ENCODE assay signal across 8 mouse cellular contexts in the genomic region with DNA sequence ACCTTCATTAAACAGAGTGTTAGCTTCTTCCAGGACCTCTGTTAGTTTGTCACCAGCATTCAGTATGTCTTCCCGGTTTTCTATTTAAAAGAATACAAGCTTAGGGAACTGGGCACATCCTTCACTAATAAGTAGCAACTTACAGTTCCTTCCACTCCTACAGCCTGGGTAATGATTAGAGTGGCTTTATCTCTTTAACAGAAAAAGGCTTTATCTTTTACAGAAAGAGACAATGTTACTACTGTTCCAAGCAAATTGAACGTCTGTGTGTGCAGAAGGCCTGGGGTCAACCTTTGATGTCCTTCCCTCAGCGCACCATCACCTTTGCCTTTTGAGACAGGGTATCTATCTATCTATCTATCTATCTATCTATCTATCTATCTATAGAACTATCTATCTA. TPM values are rescaled to one million over a fixed set of nuclear protein-coding genes. Genes with fewer than 3 reads are reported as not detected.
DNase-seq lines count a peak whose midpoint lies in the region; ATAC-seq lines count a peak whose summit lies in the region.
"Had no signal": no experiment of that assay in that cellular context is flagged by ENCODE, and none has a peak within 500 bp of the region (broad histone marks: within the 10 kb centered on the region; RNA-seq: fewer than 3 reads in every experiment).

No protein-coding gene starts in this region.

- H3K36me3 ChIP-seq in neural tube, embryonic 11.5 days (ENCODE audit: control insufficient read depth, insufficient read depth, low read length), result peaks cover 5% of the 10 kb centered on the region
- peaks cover 38% of the 10 kb centered on the region for H3K36me3 ChIP-seq in forebrain, embryonic 12.5 days (replicated peaks)
- H3K36me3 ChIP-seq in limb, embryonic 15.5 days, result peaks cover 36% of the 10 kb centered on the region
- H3K36me3 ChIP-seq in stomach, embryonic 16.5 days (ENCODE audit: control insufficient read depth, insufficient read depth, low read length), result peaks cover 16% of the 10 kb centered on the region

- WGBS in neural tube, embryonic 11.5 days, result 56% methylated on average over 3 of the region's 3 CpGs
- 47% methylated on average over 3 of the region's 3 CpGs for WGBS in forebrain, embryonic 12.5 days
- 57% methylated on average over 3 of the region's 3 CpGs for WGBS in limb, embryonic 15.5 days
- WGBS in stomach, embryonic 16.5 days, result 47% methylated on average over 3 of the region's 3 CpGs

- no peak for ATAC-seq in neural tube, embryonic 11.5 days (ENCODE audit: insufficient read depth, low FRiP score, low TSS enrichment)
- no peak for ATAC-seq in forebrain, embryonic 12.5 days (ENCODE audit: low FRiP score)
- no peak for ATAC-seq in limb, embryonic 15.5 days (ENCODE audit: insufficient number of reproducible peaks, low FRiP score, low TSS enrichment, low read depth)
- no peak for ATAC-seq in stomach, embryonic 16.5 days (ENCODE audit: insufficient read depth, low FRiP score)
- no peak for ATAC-seq in CD4-positive, CD25-positive, alpha-beta regulatory T cell, adult 4 months

- peak overlapping the region; percentile 93 for H3K4me3 ChIP-seq in neural tube, embryonic 11.5 days (ENCODE audit: low read depth, low read length)
- H3K4me3 ChIP-seq in forebrain, embryonic 12.5 days (replicated peaks), result peak overlapping the region; percentile 89
- H3K4me3 ChIP-seq in limb, embryonic 15.5 days, result peak overlapping the region; percentile 95
- peak overlapping the region; percentile 93 for H3K4me3 ChIP-seq in stomach, embryonic 16.5 days (replicated peaks; ENCODE audit: low read length)

- no peaks in the 10 kb centered on the region for H3K27me3 ChIP-seq in neural tube, embryonic 11.5 days (ENCODE audit: control insufficient read depth, insufficient read depth, low read length)
- H3K27me3 ChIP-seq in forebrain, embryonic 12.5 days, result no peaks in the 10 kb centered on the region
- no peaks in the 10 kb centered on the region for H3K27me3 ChIP-seq in limb, embryonic 15.5 days
- H3K27me3 ChIP-seq in stomach, embryonic 16.5 days (ENCODE audit: control insufficient read depth, insufficient read depth, low read length), result no peaks in the 10 kb centered on the region

- H3K27ac ChIP-seq in neural tube, embryonic 11.5 days (ENCODE audit: low read depth, low read length), result peak overlapping the region; percentile 97
- peak overlapping the region; percentile 99 for H3K27ac ChIP-seq in forebrain, embryonic 12.5 days
- no peak overlapping the region; the same call in 1 of the 2 replicates for H3K27ac ChIP-seq in limb, embryonic 15.5 days
- peak overlapping the region; percentile 100 for H3K27ac ChIP-seq in stomach, embryonic 16.5 days (ENCODE audit: low read length)

- DNase-seq in neural tube, embryonic 11.5 days (ENCODE audit: low spot score), result no peak
- DNase-seq in neural tube, embryonic 10.5 days (ENCODE audit: extremely low spot score, low spot score), result no peak
- DNase-seq in spleen, postnatal 10 days (ENCODE audit: low spot score in 2 of 2), result no peak
- DNase-seq: thymus, adult 2 months had no signal

- peak overlapping the region; percentile 97 for H3K9ac ChIP-seq in neural tube, embryonic 11.5 days (ENCODE audit: low read length)
- peak overlapping the region; percentile 95 for H3K9ac ChIP-seq in forebrain, embryonic 12.5 days
- peak overlapping the region; percentile 98; the same call in 1 of the 2 replicates for H3K9ac ChIP-seq in limb, embryonic 15.5 days
- H3K9ac ChIP-seq in stomach, embryonic 16.5 days (ENCODE audit: low read length), result peak overlapping the region; percentile 99

- no peaks in the 10 kb centered on the region for H3K9me3 ChIP-seq in neural tube, embryonic 11.5 days (ENCODE audit: control insufficient read depth, low read length)
- H3K9me3 ChIP-seq in forebrain, embryonic 12.5 days, result no peaks in the 10 kb centered on the region
- H3K9me3 ChIP-seq in limb, embryonic 15.5 days, result no peaks in the 10 kb centered on the region
- no peaks in the 10 kb centered on the region for H3K9me3 ChIP-seq in stomach, embryonic 16.5 days (replicated peaks; ENCODE audit: control insufficient read depth, low read length)

- H3K4me2 ChIP-seq in neural tube, embryonic 11.5 days (ENCODE audit: low read depth), result peak overlapping the region; percentile 89
- peak overlapping the region; percentile 83 for H3K4me2 ChIP-seq in forebrain, embryonic 12.5 days
- peak overlapping the region; percentile 71 for H3K4me2 ChIP-seq in limb, embryonic 15.5 days
- H3K4me2 ChIP-seq in stomach, embryonic 16.5 days (ENCODE audit: low read depth, low read length), result peak overlapping the region; percentile 87

- H3K4me1 ChIP-seq in neural tube, embryonic 11.5 days (ENCODE audit: control insufficient read depth, insufficient read depth, low read length), result no peaks in the 10 kb centered on the region
- peaks cover 18% of the 10 kb centered on the region for H3K4me1 ChIP-seq in forebrain, embryonic 12.5 days
- peaks cover 20% of the 10 kb centered on the region for H3K4me1 ChIP-seq in limb, embryonic 15.5 days
- H3K4me1 ChIP-seq in stomach, embryonic 16.5 days (ENCODE audit: control insufficient read depth, insufficient read depth, low read length), result peaks cover 6% of the 10 kb centered on the region; the same call in 1 of the 2 replicates

RNA-seq across cellular contexts. Expression of a gene that starts 25.7 kb away (rescaled TPM):
- 53.0 and 59.9 TPM in 2 replicates for polyA plus RNA-seq in neural tube, embryonic 11.5 days (2014; fragmentation: Nextera tagmentation; extraction: Ambion mirVana)
- 66.9 and 67.2 TPM in 2 replicates for polyA plus RNA-seq in forebrain, embryonic 12.5 days (2016; fragmentation: Nextera tagmentation; extraction: Ambion mirVana)
- polyA plus RNA-seq in limb, embryonic 15.5 days (2015; fragmentation: Nextera tagmentation; extraction: Ambion mirVana), result 50.8 and 55.7 TPM in 2 replicates
- 54.5 and 55.7 TPM in 2 replicates for polyA plus RNA-seq in stomach, embryonic 16.5 days (2015; fragmentation: Nextera tagmentation; extraction: Ambion mirVana)
- polyA plus RNA-seq in CD4-positive, CD25-positive, alpha-beta regulatory T cell, adult 4 months (2017; shearing (Covaris generic)), result 10 to 100 TPM; 35.8 to 41.8 TPM

RNA-seq across cellular contexts. Expression of a gene that starts 27.0 kb away (rescaled TPM):
- polyA plus RNA-seq in neural tube, embryonic 11.5 days (2014; fragmentation: Nextera tagmentation; extraction: Ambion mirVana), result 189 and 194 TPM in 2 replicates
- 172 and 182 TPM in 2 replicates for polyA plus RNA-seq in forebrain, embryonic 12.5 days (2016; fragmentation: Nextera tagmentation; extraction: Ambion mirVana)
- 111 and 125 TPM in 2 replicates for polyA plus RNA-seq in limb, embryonic 15.5 days (2015; fragmentation: Nextera tagmentation; extraction: Ambion mirVana)
- polyA plus RNA-seq in stomach, embryonic 16.5 days (2015; fragmentation: Nextera tagmentation; extraction: Ambion mirVana), result 92.7 and 103 TPM in 2 replicates
- polyA plus RNA-seq in CD4-positive, CD25-positive, alpha-beta regulatory T cell, adult 4 months (2017; shearing (Covaris generic)), result 10 to 100 TPM in 1 of 2 experiments, 1 to 10 TPM in 1; 8.2 to 13.3 TPM

RNA-seq across cellular contexts. Expression of a gene that starts 31.3 kb away (rescaled TPM):
- polyA plus RNA-seq in neural tube, embryonic 11.5 days (2014; fragmentation: Nextera tagmentation; extraction: Ambion mirVana), result 56.6 and 62.6 TPM in 2 replicates
- polyA plus RNA-seq in forebrain, embryonic 12.5 days (2016; fragmentation: Nextera tagmentation; extraction: Ambion mirVana), result 54.8 and 57.3 TPM in 2 replicates
- 29.2 and 31.3 TPM in 2 replicates for polyA plus RNA-seq in limb, embryonic 15.5 days (2015; fragmentation: Nextera tagmentation; extraction: Ambion mirVana)
- polyA plus RNA-seq in stomach, embryonic 16.5 days (2015; fragmentation: Nextera tagmentation; extraction: Ambion mirVana), result 23.9 and 24.7 TPM in 2 replicates
- polyA plus RNA-seq in CD4-positive, CD25-positive, alpha-beta regulatory T cell, adult 4 months (2017; shearing (Covaris generic)), result 1 to 10 TPM; 6.8 to 7.1 TPM
